Mouse (Mus musculus): Measurements from ENCODE around the gene Chrna5. TPM values are rescaled to one million over a fixed set of nuclear protein-coding genes. Genes with fewer than 3 reads are reported as not detected.
A peak's percentile ranks its signal among the peaks of the same experiment; 100 is the strongest.
"Not testable (repeated sequence)": the region's sequence is repeated elsewhere in the genome, so short reads cannot be mapped to it uniquely, and the experiment has no call there.

Gene Chrna5
- polyA plus RNA-seq (2014; fragmentation: Nextera tagmentation; extraction: Ambion mirVana), result 1.0 and 1.1 TPM in 2 replicates

DNA sequence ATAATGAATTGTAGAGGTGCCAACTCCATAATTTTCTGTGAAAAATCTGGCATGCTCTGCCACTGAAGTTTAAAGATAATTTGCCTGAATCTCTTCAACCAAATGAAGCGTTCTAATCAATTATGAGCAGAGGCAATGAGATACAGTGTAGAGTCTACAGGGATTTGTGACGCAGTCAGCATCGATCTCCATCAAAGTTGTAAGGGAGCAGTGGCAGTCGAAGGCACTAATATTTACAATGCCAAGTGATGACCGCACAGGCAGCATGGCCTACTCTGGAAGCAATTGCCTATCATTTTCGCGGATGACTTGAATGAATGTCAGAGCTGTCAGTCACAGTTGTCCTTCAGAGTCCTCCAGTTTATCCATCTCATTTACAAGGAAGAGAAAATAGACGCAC is at the start of gene Chrna5:
Gene Chrna5 (plus strand): TSS at position 207 of the 400 bp plus-strand sequence.
- peaks cover 20% of the 10 kb centered on the region for H3K27me3 ChIP-seq (replicated peaks; ENCODE audit: control insufficient read depth, insufficient read depth, low read length)
- ATAC-seq (no peak), DNase-seq (ENCODE audit: low spot score) (peak; percentile 11)
- peak within 1 kb of the TSS; percentile 59 for H3K9ac ChIP-seq (ENCODE audit: low read length)
- no peaks in the 10 kb centered on the region for H3K9me3 ChIP-seq (replicated peaks; ENCODE audit: control insufficient read depth, low read length)
- peaks cover 9% of the 10 kb centered on the region for H3K4me1 ChIP-seq (ENCODE audit: control insufficient read depth, insufficient read depth, low read length)
- H3K27ac ChIP-seq (ENCODE audit: low read depth, low read length), result no peak within 1 kb of the TSS
- 70% methylated on average over 8 of the region's 8 CpGs for WGBS
- H3K36me3 ChIP-seq (ENCODE audit: control insufficient read depth, insufficient read depth, low read length), result no peaks in the 10 kb centered on the region
- peak within 1 kb of the TSS; percentile 90 for H3K4me2 ChIP-seq (ENCODE audit: low read length)
- peak within 1 kb of the TSS; percentile 54 for H3K4me3 ChIP-seq (ENCODE audit: low read depth, low read length)

DNA sequence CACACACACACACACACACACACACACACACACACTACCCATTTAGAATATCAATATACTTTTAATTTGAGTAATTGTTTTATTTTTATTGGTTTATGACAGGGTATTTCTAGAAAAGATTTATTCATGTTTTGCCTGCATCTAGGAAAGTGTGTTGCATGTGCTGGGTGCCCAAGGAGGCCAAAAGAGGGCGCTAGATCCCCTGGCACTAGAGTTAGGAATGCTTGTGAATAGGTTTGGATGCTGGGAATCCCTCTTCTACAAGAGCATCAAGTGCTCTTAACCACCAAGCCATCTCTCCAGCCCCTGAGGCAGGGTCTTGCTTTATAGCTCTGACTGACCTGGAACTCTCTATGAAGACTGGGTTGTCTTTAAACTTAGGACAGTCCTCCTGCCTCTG is 48.9 kb upstream of the Chrna5 start:
- ATAC-seq, result no peak
- Histone ChIP-seq H3K4me3 (ENCODE audit: low read depth, low read length) (no peak overlapping the region), H3K27ac (ENCODE audit: low read depth, low read length) (no peak overlapping the region), H3K4me1 (ENCODE audit: control insufficient read depth, insufficient read depth, low read length) (no peaks in the 10 kb centered on the region), H3K9ac (ENCODE audit: low read length) (no peak overlapping the region), H3K4me2 (ENCODE audit: low read length) (no peak overlapping the region), H3K36me3 (ENCODE audit: control insufficient read depth, insufficient read depth, low read length) (no peaks in the 10 kb centered on the region), H3K27me3 (replicated peaks; ENCODE audit: control insufficient read depth, insufficient read depth, low read length) (no peaks in the 10 kb centered on the region), H3K9me3 (replicated peaks; ENCODE audit: control insufficient read depth, low read length) (no peaks in the 10 kb centered on the region)
- no peak for DNase-seq (ENCODE audit: low spot score)
- 0% methylated on average over 1 of the region's 1 CpGs for WGBS

DNA sequence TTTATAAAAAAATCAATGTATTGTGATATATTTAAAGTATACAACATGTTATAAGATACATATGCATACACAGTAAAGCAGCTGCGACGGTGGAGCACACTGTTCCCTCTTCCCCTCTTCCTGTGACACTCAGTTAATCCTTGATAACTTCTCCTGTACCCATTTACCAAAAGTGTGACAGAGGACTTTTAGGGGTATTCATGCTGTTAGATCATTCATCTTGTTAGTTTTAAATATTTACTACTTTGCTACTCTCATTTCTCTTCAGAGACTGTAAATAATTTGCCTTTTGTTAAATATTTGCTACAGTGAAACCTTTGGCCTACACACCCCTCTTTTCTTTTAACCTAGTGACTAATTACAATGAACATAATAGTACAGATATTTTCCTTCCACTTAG is 48.3 kb upstream of the Chrna5 start:
- H3K9ac ChIP-seq (ENCODE audit: low read length), result no peak overlapping the region
- H3K36me3 ChIP-seq (ENCODE audit: control insufficient read depth, insufficient read depth, low read length), result no peaks in the 10 kb centered on the region
- DNase-seq (ENCODE audit: low spot score), result no peak
- H3K4me2 ChIP-seq (ENCODE audit: low read length), result no peak overlapping the region
- H3K27ac ChIP-seq (ENCODE audit: low read depth, low read length), result no peak overlapping the region
- H3K27me3 ChIP-seq (replicated peaks; ENCODE audit: control insufficient read depth, insufficient read depth, low read length), result no peaks in the 10 kb centered on the region
- no peaks in the 10 kb centered on the region for H3K9me3 ChIP-seq (replicated peaks; ENCODE audit: control insufficient read depth, low read length)
- H3K4me1 ChIP-seq (ENCODE audit: control insufficient read depth, insufficient read depth, low read length), result no peaks in the 10 kb centered on the region
- WGBS, result 63% methylated on average over 2 of the region's 2 CpGs
- no peak overlapping the region for H3K4me3 ChIP-seq (ENCODE audit: low read depth, low read length)
- no peak for ATAC-seq

DNA sequence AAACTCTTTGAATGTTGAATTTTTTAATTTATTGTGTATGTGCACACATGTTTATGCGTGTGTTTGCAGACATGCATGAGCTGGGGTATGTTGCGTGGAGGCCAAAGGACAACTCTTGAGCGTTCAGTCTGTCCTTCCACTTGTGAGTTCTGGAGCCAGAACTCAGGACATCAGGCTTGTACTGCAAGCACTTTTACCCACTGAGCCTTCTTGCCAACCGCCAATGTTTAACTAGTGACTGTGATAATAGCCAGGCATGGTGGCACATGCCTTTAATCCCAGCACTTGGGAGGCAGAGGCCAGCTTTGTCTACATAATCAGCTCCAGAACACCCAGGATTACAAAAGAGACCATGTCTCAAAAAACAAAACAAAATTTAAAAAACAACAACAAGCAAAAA is 38.6 kb upstream of the Chrna5 start:
- 89% methylated on average over 4 of the region's 4 CpGs for WGBS
- H3K4me1 ChIP-seq (ENCODE audit: control insufficient read depth, insufficient read depth, low read length), result no peaks in the 10 kb centered on the region
- H3K36me3 ChIP-seq (ENCODE audit: control insufficient read depth, insufficient read depth, low read length), result no peaks in the 10 kb centered on the region
- H3K9ac ChIP-seq (ENCODE audit: low read length), result no peak overlapping the region
- no peak overlapping the region for H3K27ac ChIP-seq (ENCODE audit: low read depth, low read length)
- ATAC-seq (no peak), DNase-seq (ENCODE audit: low spot score) (no peak)
- H3K27me3 ChIP-seq (replicated peaks; ENCODE audit: control insufficient read depth, insufficient read depth, low read length), result no peaks in the 10 kb centered on the region
- no peak overlapping the region for H3K4me2 ChIP-seq (ENCODE audit: low read length)
- H3K9me3 ChIP-seq (replicated peaks; ENCODE audit: control insufficient read depth, low read length), result no peaks in the 10 kb centered on the region
- H3K4me3 ChIP-seq (ENCODE audit: low read depth, low read length), result no peak overlapping the region

DNA sequence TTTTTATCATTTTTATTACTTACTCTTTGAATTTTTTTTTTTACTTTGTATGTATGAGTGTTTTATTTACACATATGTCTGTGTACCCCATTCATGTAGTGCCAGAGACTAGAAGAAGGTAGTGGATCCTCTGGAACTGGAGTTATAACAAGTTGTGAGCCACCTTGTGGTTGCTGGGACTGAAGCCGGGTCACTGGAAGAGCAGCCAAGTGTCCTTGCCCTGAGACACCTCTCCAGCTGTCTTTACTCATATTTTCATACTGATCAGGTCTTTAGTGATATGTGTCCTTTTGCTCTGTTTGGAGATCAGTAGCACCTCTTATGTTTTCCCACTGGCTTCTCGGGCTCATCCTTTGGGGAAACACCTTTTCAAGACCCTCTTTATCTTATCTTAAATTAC is 36.2 kb upstream of the Chrna5 start:
- Histone ChIP-seq H3K4me2 (ENCODE audit: low read length) (no peak overlapping the region), H3K27ac (ENCODE audit: low read depth, low read length) (no peak overlapping the region), H3K9ac (ENCODE audit: low read length) (no peak overlapping the region), H3K36me3 (ENCODE audit: control insufficient read depth, insufficient read depth, low read length) (no peaks in the 10 kb centered on the region), H3K9me3 (replicated peaks; ENCODE audit: control insufficient read depth, low read length) (no peaks in the 10 kb centered on the region), H3K4me3 (ENCODE audit: low read depth, low read length) (no peak overlapping the region), H3K4me1 (ENCODE audit: control insufficient read depth, insufficient read depth, low read length) (no peaks in the 10 kb centered on the region), H3K27me3 (replicated peaks; ENCODE audit: control insufficient read depth, insufficient read depth, low read length) (no peaks in the 10 kb centered on the region)
- 70% methylated on average over 2 of the region's 2 CpGs for WGBS
- no peak for DNase-seq (ENCODE audit: low spot score)
- ATAC-seq, result no peak

DNA sequence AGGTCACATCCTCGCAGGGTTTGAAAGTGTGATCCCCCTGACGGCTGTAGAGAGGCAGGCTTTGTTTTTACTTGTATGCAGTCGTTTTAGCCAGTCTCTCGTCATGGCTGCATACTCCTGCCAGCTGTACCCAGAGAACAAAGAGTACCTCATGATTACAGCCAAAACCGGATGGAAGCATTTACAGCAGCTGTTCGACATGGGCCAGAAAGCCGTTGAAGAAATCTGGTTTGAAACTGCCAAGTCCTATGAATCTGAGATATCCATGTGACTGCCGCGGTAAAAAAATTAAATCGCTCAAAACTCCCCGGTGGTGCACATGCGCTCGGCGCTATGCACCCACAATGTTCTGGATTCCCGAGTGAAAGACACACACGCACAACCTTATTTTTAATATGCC is 34.4 kb upstream of the Chrna5 start:
- Histone ChIP-seq H3K4me1 (ENCODE audit: control insufficient read depth, insufficient read depth, low read length) (peaks cover under 1% of the 10 kb centered on the region), H3K36me3 (ENCODE audit: control insufficient read depth, insufficient read depth, low read length) (no peaks in the 10 kb centered on the region), H3K27me3 (replicated peaks; ENCODE audit: control insufficient read depth, insufficient read depth, low read length) (no peaks in the 10 kb centered on the region), H3K4me3 (ENCODE audit: low read depth, low read length) (no peak overlapping the region), H3K9me3 (replicated peaks; ENCODE audit: control insufficient read depth, low read length) (no peaks in the 10 kb centered on the region), H3K4me2 (ENCODE audit: low read length) (no peak overlapping the region), H3K27ac (ENCODE audit: low read depth, low read length) (no peak overlapping the region), H3K9ac (ENCODE audit: low read length) (no peak overlapping the region)
- WGBS, result 65% methylated on average over 16 of the region's 16 CpGs
- ATAC-seq, result no peak
- peak; percentile 23 for DNase-seq (ENCODE audit: low spot score)

DNA sequence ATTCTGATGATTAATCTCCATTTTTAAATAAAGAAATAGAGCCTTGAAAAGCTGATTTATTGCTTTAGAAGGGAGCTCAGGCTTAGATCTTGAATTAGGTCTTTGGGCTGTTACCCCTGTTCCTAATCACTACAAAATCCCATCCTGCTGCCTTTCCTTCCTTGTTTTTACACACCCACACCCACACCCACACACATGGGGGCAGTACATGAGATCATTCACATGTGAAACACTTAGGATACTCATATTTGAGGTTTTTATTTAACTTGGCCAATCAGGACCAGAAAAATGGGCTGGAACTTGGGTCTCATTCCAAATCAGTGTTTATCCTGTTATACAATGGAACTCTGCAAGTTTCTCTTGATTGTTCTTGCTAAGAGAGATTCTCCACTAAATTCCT is 31.2 kb upstream of the Chrna5 start:
- no peak overlapping the region for H3K9ac ChIP-seq (ENCODE audit: low read length)
- no peak overlapping the region for H3K27ac ChIP-seq (ENCODE audit: low read depth, low read length)
- no peaks in the 10 kb centered on the region for H3K27me3 ChIP-seq (replicated peaks; ENCODE audit: control insufficient read depth, insufficient read depth, low read length)
- DNase-seq (ENCODE audit: low spot score), result no peak
- H3K4me2 ChIP-seq (ENCODE audit: low read length), result no peak overlapping the region
- H3K4me1 ChIP-seq (ENCODE audit: control insufficient read depth, insufficient read depth, low read length), result peaks cover 11% of the 10 kb centered on the region
- peaks cover 18% of the 10 kb centered on the region for H3K36me3 ChIP-seq (ENCODE audit: control insufficient read depth, insufficient read depth, low read length)
- no peak overlapping the region for H3K4me3 ChIP-seq (ENCODE audit: low read depth, low read length)
- H3K9me3 ChIP-seq (replicated peaks; ENCODE audit: control insufficient read depth, low read length), result no peaks in the 10 kb centered on the region
- ATAC-seq, result no peak

DNA sequence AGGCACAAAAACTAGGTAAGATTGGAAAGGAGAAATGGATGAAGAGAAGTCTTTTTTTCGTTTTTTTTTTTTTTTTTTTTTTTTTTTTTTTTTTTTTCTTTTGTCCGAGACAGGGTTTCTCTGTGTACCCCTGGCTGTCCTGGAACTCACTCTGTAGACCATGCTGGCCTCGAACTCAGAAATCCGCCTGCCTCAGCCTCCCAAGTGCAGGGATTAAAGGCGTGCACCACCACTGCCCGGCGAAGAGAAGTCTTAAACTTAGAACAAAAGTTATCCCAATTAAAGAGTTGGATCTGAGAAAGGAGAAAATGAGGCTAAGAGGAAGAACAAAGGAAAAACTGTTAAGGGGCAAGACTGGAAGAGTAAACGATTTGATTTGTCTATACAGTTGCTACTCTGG is 30.5 kb upstream of the Chrna5 start:
- Histone ChIP-seq H3K27ac (ENCODE audit: low read depth, low read length) (peak overlapping the region; percentile 71), H3K9ac (ENCODE audit: low read length) (peak overlapping the region; percentile 86), H3K36me3 (ENCODE audit: control insufficient read depth, insufficient read depth, low read length) (peaks cover 22% of the 10 kb centered on the region), H3K4me2 (ENCODE audit: low read length) (peak overlapping the region; percentile 60), H3K4me3 (ENCODE audit: low read depth, low read length) (peak overlapping the region; percentile 93), H3K4me1 (ENCODE audit: control insufficient read depth, insufficient read depth, low read length) (peaks cover 11% of the 10 kb centered on the region)
- H3K27me3 ChIP-seq (replicated peaks; ENCODE audit: control insufficient read depth, insufficient read depth, low read length); H3K9me3 ChIP-seq (replicated peaks; ENCODE audit: control insufficient read depth, low read length); DNase-seq (ENCODE audit: low spot score): not testable (repeated sequence)
- WGBS, result 46% methylated on average over 8 of the region's 8 CpGs
- ATAC-seq, result peak; percentile 51

DNA sequence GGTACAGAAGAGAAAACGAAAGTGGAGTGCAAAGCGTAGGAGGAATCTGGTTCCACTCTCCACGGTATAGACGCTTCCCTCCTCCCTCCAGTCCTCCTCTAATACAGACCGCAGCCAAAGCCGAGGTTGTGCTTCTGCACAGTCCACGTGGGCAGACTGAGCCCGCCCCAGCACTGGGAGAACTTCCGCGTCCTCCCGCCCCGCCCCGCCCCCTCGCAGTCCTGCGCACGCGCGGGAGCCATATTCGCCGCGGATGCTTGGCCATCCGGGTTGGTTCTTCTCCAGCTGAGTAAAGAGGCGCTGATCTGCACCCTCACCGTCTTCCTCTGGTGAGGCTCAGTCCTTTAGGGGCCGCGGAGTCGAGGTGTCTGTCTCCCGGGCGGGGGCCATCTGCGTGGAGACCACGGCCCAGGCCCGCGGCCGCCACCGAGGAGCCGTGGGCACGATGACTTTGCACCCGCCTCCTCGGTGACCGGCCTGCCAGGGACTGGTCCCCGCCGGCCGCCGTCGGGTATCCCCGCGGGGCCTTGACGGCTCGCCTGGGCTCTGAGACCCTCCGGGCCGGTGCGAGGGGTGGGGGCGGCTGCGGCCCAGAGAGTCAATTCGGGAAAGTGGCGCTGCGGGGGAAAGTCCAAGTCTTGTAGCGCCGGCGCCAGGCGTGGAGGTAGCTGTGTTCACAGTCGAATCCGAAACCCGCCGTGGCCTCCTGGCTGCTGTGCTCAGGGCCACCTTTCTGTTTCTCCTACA is 29.9 kb upstream of the Chrna5 start, which contains the start of the genes Psma4 and AY074887:
Gene Psma4 (plus strand): TSS at position 216 of the 747 bp plus-strand sequence.
Gene AY074887 (minus strand): TSS at position 424 of the 747 bp plus-strand sequence.
- H3K4me2 ChIP-seq (ENCODE audit: low read length), result peak within 1 kb of the TSS; percentile 60
- H3K4me1 ChIP-seq (ENCODE audit: control insufficient read depth, insufficient read depth, low read length), result peaks cover 11% of the 10 kb centered on the region
- H3K9me3 ChIP-seq (replicated peaks; ENCODE audit: control insufficient read depth, low read length), result no peaks in the 10 kb centered on the region
- H3K27me3 ChIP-seq (replicated peaks; ENCODE audit: control insufficient read depth, insufficient read depth, low read length), result no peaks in the 10 kb centered on the region
- H3K27ac ChIP-seq (ENCODE audit: low read depth, low read length), result peak within 1 kb of the TSS; percentile 92
- peak within 1 kb of the TSS; percentile 93 for H3K4me3 ChIP-seq (ENCODE audit: low read depth, low read length)
- DNase-seq (ENCODE audit: low spot score), result peak; percentile 97
- WGBS, result under 1% methylated on average over 65 of the region's 65 CpGs
- peaks cover 28% of the 10 kb centered on the region for H3K36me3 ChIP-seq (ENCODE audit: control insufficient read depth, insufficient read depth, low read length)
- H3K9ac ChIP-seq (ENCODE audit: low read length), result peak within 1 kb of the TSS; percentile 86
- ATAC-seq, result peak; percentile 100

Measured in forebrain, embryonic 14.5 days (tissue).